In genomic region chr2:35834198-35834913, GRCm38 (mm10) we compare ENCODE assay signal across 25 mouse cellular contexts.
DNase-seq lines count a peak whose midpoint lies in the region; ATAC-seq lines count a peak whose summit lies in the region.
"Had no signal": no experiment of that assay in that cellular context is flagged by ENCODE, and none has a peak within 500 bp of the region (broad histone marks: within the 10 kb centered on the region; RNA-seq: fewer than 3 reads in every experiment).

No protein-coding gene starts in this region.

- H3K27me3 ChIP-seq in forebrain, embryonic 13.5 days, result no peaks in the 10 kb centered on the region
- peaks cover 6% of the 10 kb centered on the region; the same call in 1 of the 2 replicates for H3K27me3 ChIP-seq in forebrain, embryonic 10.5 days (ENCODE audit: poor library complexity, severe bottlenecking)
- no peaks in the 10 kb centered on the region for H3K27me3 ChIP-seq in megakaryocyte, embryonic 14.5 days (replicated peaks)
- no peaks in the 10 kb centered on the region for H3K27me3 ChIP-seq in forebrain, embryonic 16.5 days (replicated peaks; ENCODE audit: control insufficient read depth, insufficient read depth, low read length)
- no peaks in the 10 kb centered on the region for H3K27me3 ChIP-seq in kidney, embryonic 14.5 days (ENCODE audit: control insufficient read depth, insufficient read depth, low read length)
- H3K27me3 ChIP-seq: embryonic facial prominence, embryonic 12.5 days; embryonic facial prominence, embryonic 15.5 days; Patski had no signal

- H3K9me3 ChIP-seq in forebrain, embryonic 13.5 days (replicated peaks), result peaks cover 10% of the 10 kb centered on the region
- peaks cover 17% of the 10 kb centered on the region for H3K9me3 ChIP-seq in forebrain, embryonic 10.5 days
- peaks cover 16% of the 10 kb centered on the region for H3K9me3 ChIP-seq in megakaryocyte, embryonic 14.5 days
- H3K9me3 ChIP-seq in forebrain, embryonic 16.5 days (ENCODE audit: control insufficient read depth, low read length), result peaks cover 3% of the 10 kb centered on the region
- peaks cover 6% of the 10 kb centered on the region for H3K9me3 ChIP-seq in kidney, embryonic 14.5 days (ENCODE audit: control insufficient read depth, low read length)
- H3K9me3 ChIP-seq: embryonic facial prominence, embryonic 12.5 days; embryonic facial prominence, embryonic 15.5 days had no signal

- DNase-seq in forebrain, embryonic 10.5 days (ENCODE audit: extremely low spot score, low spot score), result no peak
- DNase-seq: adrenal gland, postnatal 10 days; adrenal gland, postnatal 36 days; cerebellum, adult 11 months; cerebellum, adult 2 months; cerebellum, adult 9-11 months; cerebellum, postnatal 25 days; gastrocnemius, postnatal 10 days; gastrocnemius, postnatal 36 days; heart, adult 2 months; heart, postnatal 14 days; heart, postnatal 4 days had no signal

- no peak overlapping the region for H3K4me2 ChIP-seq in forebrain, embryonic 13.5 days
- no peak overlapping the region for H3K4me2 ChIP-seq in forebrain, embryonic 16.5 days (ENCODE audit: low read length)
- H3K4me2 ChIP-seq in kidney, embryonic 14.5 days (replicated peaks; ENCODE audit: low read depth, low read length), result no peak overlapping the region
- H3K4me2 ChIP-seq: embryonic facial prominence, embryonic 12.5 days; embryonic facial prominence, embryonic 15.5 days; heart, embryonic 13.5 days; hindbrain, embryonic 14.5 days had no signal

- peak overlapping the region; percentile 75 for H3K27ac ChIP-seq in forebrain, embryonic 13.5 days
- H3K27ac ChIP-seq in forebrain, embryonic 10.5 days, result no peak overlapping the region
- peak overlapping the region; percentile 71 for H3K27ac ChIP-seq in forebrain, embryonic 16.5 days (ENCODE audit: low read length)
- no peak overlapping the region for H3K27ac ChIP-seq in kidney, embryonic 14.5 days (ENCODE audit: low read depth, low read length)
- H3K27ac ChIP-seq: embryonic facial prominence, embryonic 12.5 days; embryonic facial prominence, embryonic 15.5 days; heart, adult 2 months; heart, embryonic 10.5 days; hindbrain, embryonic 14.5 days; hindbrain, postnatal 0 days had no signal

- H3K36me3 ChIP-seq in forebrain, embryonic 13.5 days (ENCODE audit: poor library complexity, severe bottlenecking), result no peaks in the 10 kb centered on the region
- no peaks in the 10 kb centered on the region for H3K36me3 ChIP-seq in forebrain, embryonic 10.5 days (replicated peaks)
- H3K36me3 ChIP-seq in megakaryocyte, embryonic 14.5 days (replicated peaks; ENCODE audit: low read length), result peaks cover 87% of the 10 kb centered on the region
- no peaks in the 10 kb centered on the region for H3K36me3 ChIP-seq in forebrain, embryonic 16.5 days (ENCODE audit: control insufficient read depth, insufficient read depth)
- no peaks in the 10 kb centered on the region for H3K36me3 ChIP-seq in kidney, embryonic 14.5 days (ENCODE audit: control insufficient read depth, insufficient read depth, low read length)
- H3K36me3 ChIP-seq: embryonic facial prominence, embryonic 12.5 days; embryonic facial prominence, embryonic 15.5 days; heart, embryonic 10.5 days; heart, embryonic 13.5 days had no signal

- 0 out of 2 replicates have a peak, but pooled peaks cover 4% of the 10 kb centered on the region for H3K4me1 ChIP-seq in forebrain, embryonic 13.5 days
- H3K4me1 ChIP-seq in forebrain, embryonic 10.5 days, result no peaks in the 10 kb centered on the region
- peaks cover 85% of the 10 kb centered on the region for H3K4me1 ChIP-seq in megakaryocyte, embryonic 14.5 days
- peaks cover 6% of the 10 kb centered on the region; the same call in 1 of the 2 replicates for H3K4me1 ChIP-seq in forebrain, embryonic 16.5 days (replicated peaks; ENCODE audit: control insufficient read depth, insufficient read depth, low read length)
- H3K4me1 ChIP-seq in kidney, embryonic 14.5 days (ENCODE audit: control insufficient read depth, insufficient read depth, low read length), result peaks cover 16% of the 10 kb centered on the region

- ATAC-seq in forebrain, embryonic 13.5 days, result peak; percentile 85
- ATAC-seq in megakaryocyte, adult 5-6 weeks (ENCODE audit: poor library complexity, severe bottlenecking), result no peak
- ATAC-seq in forebrain, embryonic 16.5 days, result peak; percentile 87
- no peak for ATAC-seq in kidney, embryonic 14.5 days (ENCODE audit: low FRiP score, low TSS enrichment)
- ATAC-seq: hindbrain, postnatal 0 days; inflammation-experienced regulatory T-cells, adult 6 months; Patski had no signal

- no peak overlapping the region for H3K4me3 ChIP-seq in forebrain, embryonic 13.5 days
- no peak overlapping the region for H3K4me3 ChIP-seq in forebrain, embryonic 10.5 days
- H3K4me3 ChIP-seq in megakaryocyte, embryonic 14.5 days (replicated peaks), result peak overlapping the region; percentile 25
- no peak overlapping the region for H3K4me3 ChIP-seq in forebrain, embryonic 16.5 days (replicated peaks; ENCODE audit: low read length)
- H3K4me3 ChIP-seq in kidney, embryonic 14.5 days (ENCODE audit: low read length), result no peak overlapping the region
- H3K4me3 ChIP-seq: embryonic facial prominence, embryonic 12.5 days; embryonic facial prominence, embryonic 15.5 days; heart, adult 2 months; heart, embryonic 10.5 days; heart, embryonic 13.5 days had no signal

- 86% methylated on average over 10 of the region's 10 CpGs for WGBS in forebrain, embryonic 13.5 days
- 95% methylated on average over 10 of the region's 10 CpGs for WGBS in forebrain, embryonic 10.5 days
- 61% methylated on average over 10 of the region's 10 CpGs for WGBS in forebrain, embryonic 16.5 days
- 96% methylated on average over 10 of the region's 10 CpGs for WGBS in kidney, embryonic 14.5 days

- no peak overlapping the region for H3K9ac ChIP-seq in forebrain, embryonic 13.5 days
- H3K9ac ChIP-seq in forebrain, embryonic 16.5 days (replicated peaks; ENCODE audit: low read depth, low read length), result no peak overlapping the region
- no peak overlapping the region for H3K9ac ChIP-seq in kidney, embryonic 14.5 days (ENCODE audit: low read depth, low read length)
- H3K9ac ChIP-seq: embryonic facial prominence, embryonic 12.5 days; embryonic facial prominence, embryonic 15.5 days; heart, embryonic 13.5 days; hindbrain, embryonic 14.5 days had no signal

Comparison
In these comparisons a context has a peak if more than half of its experiments do, and no peak if none do; other contexts are left out.
1. H3K27ac ChIP-seq: peak in forebrain, embryonic 13.5 days (single experiment) and forebrain, embryonic 16.5 days (single experiment); none in forebrain, embryonic 10.5 days (single experiment) and kidney, embryonic 14.5 days (single experiment).
2. ATAC-seq: peak in forebrain, embryonic 13.5 days (single experiment) and forebrain, embryonic 16.5 days (single experiment); none in megakaryocyte, adult 5-6 weeks (single experiment) and kidney, embryonic 14.5 days (single experiment).